Mouse (Mus musculus): ENCODE measurements around the gene Igsf3. TPM values are rescaled to one million over a fixed set of nuclear protein-coding genes. Genes with fewer than 3 reads are reported as not detected.

Gene Igsf3
- polyA plus RNA-seq, 1 experiment from 2014 or later: 24.8 TPM

DNA sequence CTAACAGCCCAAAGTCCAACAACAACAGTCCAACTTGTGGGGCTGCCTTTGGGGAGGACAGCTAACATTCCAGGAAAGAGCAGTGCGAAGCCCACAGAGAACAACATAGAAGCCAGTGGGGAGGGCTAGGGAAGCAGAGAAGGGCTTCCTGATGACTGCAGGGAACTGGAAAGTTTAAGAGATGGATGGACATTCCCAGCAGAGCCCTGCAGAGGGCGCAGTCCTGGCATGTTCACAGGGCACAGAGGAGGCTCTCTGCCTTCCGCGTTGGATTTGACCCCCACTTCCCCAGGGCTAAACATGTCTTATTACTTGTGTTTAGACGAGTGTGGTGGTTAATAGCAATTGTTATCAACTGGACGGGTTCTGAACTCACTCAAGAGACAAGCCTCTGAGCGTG is 111.3 kb downstream of the Igsf3 start:
- H3K36me3 ChIP-seq (ENCODE audit: insufficient read depth, low read length): no peaks in the 10 kb centered on the region
- H3K27ac ChIP-seq (ENCODE audit: low read length): no peak overlapping the region
- WGBS: 79% methylated on average over 7 of the region's 7 CpGs
- H3K4me3 ChIP-seq (ENCODE audit: low read length): no peak overlapping the region
- no peak for ATAC-seq (ENCODE audit: low FRiP score, low TSS enrichment)
- H3K27me3 ChIP-seq (ENCODE audit: insufficient read depth, low read length): no peaks in the 10 kb centered on the region
- no peak overlapping the region for H3K4me2 ChIP-seq (replicated peaks; ENCODE audit: low read depth, low read length)
- H3K9me3 ChIP-seq (ENCODE audit: low read length): no peaks in the 10 kb centered on the region
- no peak overlapping the region for H3K9ac ChIP-seq (replicated peaks; ENCODE audit: low read length)
- no peaks in the 10 kb centered on the region for H3K4me1 ChIP-seq (ENCODE audit: insufficient read depth, low read length)

DNA sequence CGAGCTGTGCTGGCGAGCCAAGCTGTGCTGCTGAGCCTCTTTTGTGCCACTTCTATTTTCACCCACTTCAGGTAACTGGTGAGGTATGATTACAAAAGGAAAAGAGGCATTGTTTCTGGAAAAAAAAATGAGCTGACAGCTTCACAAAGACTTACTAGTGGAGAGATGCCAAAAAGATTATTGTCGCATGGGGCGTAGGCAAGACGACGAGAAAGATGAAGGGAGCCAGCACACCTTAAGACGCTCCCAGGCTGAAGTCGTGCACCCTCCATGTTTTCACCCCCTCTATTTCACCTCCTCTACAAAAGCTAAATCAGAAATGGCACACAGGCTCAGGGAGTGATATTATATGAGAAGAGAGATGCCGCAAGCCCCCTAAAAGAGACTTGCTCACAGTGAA is 113.6 kb downstream of the Igsf3 start:
- Histone ChIP-seq H3K4me3 (ENCODE audit: low read length) (no peak overlapping the region), H3K27ac (ENCODE audit: low read length) (no peak overlapping the region), H3K9ac (replicated peaks; ENCODE audit: low read length) (no peak overlapping the region), H3K9me3 (ENCODE audit: low read length) (no peaks in the 10 kb centered on the region), H3K4me1 (ENCODE audit: insufficient read depth, low read length) (0 out of 2 replicates have a peak, but pooled peaks cover 3% of the 10 kb centered on the region), H3K36me3 (ENCODE audit: insufficient read depth, low read length) (no peaks in the 10 kb centered on the region), H3K27me3 (ENCODE audit: insufficient read depth, low read length) (no peaks in the 10 kb centered on the region), H3K4me2 (replicated peaks; ENCODE audit: low read depth, low read length) (no peak overlapping the region)
- 85% methylated on average over 9 of the region's 9 CpGs for WGBS
- ATAC-seq (ENCODE audit: low FRiP score, low TSS enrichment): no peak

DNA sequence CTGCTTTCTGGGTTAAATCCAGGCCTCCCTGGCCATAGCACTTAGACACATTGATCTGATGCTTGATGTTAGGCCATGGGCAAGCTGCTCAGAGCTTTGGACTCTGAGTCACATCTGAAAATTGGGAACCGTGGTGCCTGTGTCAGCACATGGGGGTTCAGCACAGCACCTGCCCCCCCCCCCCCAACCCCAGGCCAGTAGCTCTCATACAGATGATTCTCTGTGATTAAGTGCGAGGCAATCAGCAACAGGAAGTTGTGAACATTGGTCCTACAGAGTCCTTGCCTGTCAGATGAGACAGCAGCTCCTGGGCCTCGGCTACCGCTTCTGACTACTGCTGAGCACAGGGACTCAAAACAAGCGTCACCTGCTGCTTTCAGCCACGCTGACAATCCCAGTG is 116.0 kb downstream of the Igsf3 start:
- Histone ChIP-seq H3K4me1 (ENCODE audit: insufficient read depth, low read length) (0 out of 2 replicates have a peak, but pooled peaks cover 3% of the 10 kb centered on the region), H3K4me2 (replicated peaks; ENCODE audit: low read depth, low read length) (no peak overlapping the region), H3K27ac (ENCODE audit: low read length) (no peak overlapping the region), H3K4me3 (ENCODE audit: low read length) (no peak overlapping the region), H3K9ac (replicated peaks; ENCODE audit: low read length) (no peak overlapping the region), H3K27me3 (ENCODE audit: insufficient read depth, low read length) (no peaks in the 10 kb centered on the region), H3K36me3 (ENCODE audit: insufficient read depth, low read length) (no peaks in the 10 kb centered on the region), H3K9me3 (ENCODE audit: low read length) (no peaks in the 10 kb centered on the region)
- ATAC-seq (ENCODE audit: low FRiP score, low TSS enrichment): no peak
- WGBS: 81% methylated on average over 6 of the region's 6 CpGs

DNA sequence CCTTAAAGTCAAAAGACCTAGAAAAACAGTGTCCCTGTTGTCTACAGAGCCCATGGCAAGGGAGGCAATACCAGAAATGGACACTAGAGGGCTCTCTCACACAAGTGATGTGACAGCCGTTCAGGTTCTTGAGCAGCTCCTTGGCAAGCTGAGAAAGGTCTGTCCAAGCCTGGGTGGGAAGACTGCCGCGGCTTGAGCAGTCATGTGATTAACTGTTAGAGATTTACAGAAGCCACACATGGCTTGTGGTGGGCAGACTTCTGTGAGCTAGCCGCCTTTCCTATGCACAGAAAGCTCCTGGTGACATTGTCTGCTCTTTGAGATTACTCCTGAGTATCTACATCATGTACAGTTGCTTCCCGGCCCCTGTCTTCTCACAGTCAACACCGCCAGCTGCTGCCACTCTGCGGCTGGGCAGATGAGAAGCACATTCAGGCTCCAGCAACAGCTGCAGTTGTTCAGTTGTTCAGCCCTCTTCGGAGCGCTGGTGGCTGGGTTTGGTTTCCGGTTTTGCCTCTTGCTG is 117.1 kb downstream of the Igsf3 start:
- no peak overlapping the region for H3K27ac ChIP-seq (ENCODE audit: low read length)
- no peaks in the 10 kb centered on the region for H3K36me3 ChIP-seq (ENCODE audit: insufficient read depth, low read length)
- H3K4me2 ChIP-seq (replicated peaks; ENCODE audit: low read depth, low read length): 0 out of 2 replicates have a peak overlapping the region, but pooled peaks have one; percentile 17
- peak; percentile 95 for ATAC-seq (ENCODE audit: low FRiP score, low TSS enrichment)
- H3K9me3 ChIP-seq (ENCODE audit: low read length): no peaks in the 10 kb centered on the region
- no peaks in the 10 kb centered on the region for H3K27me3 ChIP-seq (ENCODE audit: insufficient read depth, low read length)
- 36% methylated on average over 10 of the region's 10 CpGs for WGBS
- 0 out of 2 replicates have a peak, but pooled peaks cover 3% of the 10 kb centered on the region for H3K4me1 ChIP-seq (ENCODE audit: insufficient read depth, low read length)
- H3K4me3 ChIP-seq (ENCODE audit: low read length): no peak overlapping the region
- H3K9ac ChIP-seq (replicated peaks; ENCODE audit: low read length): no peak overlapping the region

DNA sequence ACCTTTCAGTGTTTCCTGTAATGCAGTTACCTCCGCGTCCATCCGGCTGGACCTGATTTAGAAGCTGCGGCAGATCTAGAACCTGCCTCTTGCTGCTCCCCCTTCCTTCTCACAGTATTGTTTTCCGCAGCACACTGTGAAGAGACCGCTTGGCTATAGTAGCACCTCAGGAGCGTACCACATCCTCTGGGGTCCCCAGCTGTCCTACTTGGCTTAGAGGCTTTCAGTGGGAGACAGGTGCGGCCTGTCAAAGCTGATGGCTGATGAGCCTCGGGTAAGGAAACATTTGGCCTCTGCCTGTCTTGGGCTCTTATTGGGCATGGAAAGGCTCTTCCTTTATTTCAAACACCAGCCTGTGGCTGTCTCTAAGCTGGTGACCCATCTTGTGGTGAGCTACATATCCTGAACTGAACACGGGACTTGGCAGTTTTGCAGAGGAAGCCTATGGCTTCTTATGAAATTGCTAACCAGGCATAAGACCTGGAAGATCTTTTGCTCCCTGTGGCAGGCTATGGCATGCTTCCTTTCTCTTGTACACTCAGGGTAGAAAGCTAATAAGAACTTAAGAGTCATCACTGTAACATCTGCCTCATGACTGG is 120.6 kb downstream of the Igsf3 start:
- Histone ChIP-seq H3K9ac (replicated peaks; ENCODE audit: low read length) (no peak overlapping the region), H3K4me2 (replicated peaks; ENCODE audit: low read depth, low read length) (no peak overlapping the region), H3K4me1 (ENCODE audit: insufficient read depth, low read length) (0 out of 2 replicates have a peak, but pooled peaks cover 8% of the 10 kb centered on the region), H3K27ac (ENCODE audit: low read length) (no peak overlapping the region), H3K36me3 (ENCODE audit: insufficient read depth, low read length) (no peaks in the 10 kb centered on the region), H3K4me3 (ENCODE audit: low read length) (no peak overlapping the region), H3K27me3 (ENCODE audit: insufficient read depth, low read length) (no peaks in the 10 kb centered on the region), H3K9me3 (ENCODE audit: low read length) (no peaks in the 10 kb centered on the region)
- WGBS: 83% methylated on average over 10 of the region's 10 CpGs
- ATAC-seq (ENCODE audit: low FRiP score, low TSS enrichment): no peak

DNA sequence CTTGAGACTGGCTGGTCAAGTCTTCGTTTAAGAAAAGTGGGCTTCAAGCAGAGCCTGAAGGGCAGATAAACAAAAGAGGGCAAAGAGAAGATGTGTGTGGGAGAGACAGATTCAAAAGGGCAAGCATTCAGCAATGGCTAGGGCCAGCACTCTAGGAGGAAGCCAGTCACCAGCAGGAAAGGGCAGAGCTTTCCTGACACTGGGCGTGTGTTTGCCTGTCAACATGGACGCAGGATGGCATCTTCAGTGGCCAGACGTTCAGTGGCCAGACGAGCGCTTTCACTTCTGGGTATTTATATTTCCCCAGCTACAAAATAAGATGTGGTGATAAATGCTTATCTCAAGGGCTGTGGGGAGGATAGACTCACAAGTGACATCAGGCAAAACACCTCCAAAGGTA is 123.0 kb downstream of the Igsf3 start:
- Histone ChIP-seq H3K27ac (ENCODE audit: low read length) (no peak overlapping the region), H3K9ac (replicated peaks; ENCODE audit: low read length) (no peak overlapping the region), H3K27me3 (ENCODE audit: insufficient read depth, low read length) (no peaks in the 10 kb centered on the region), H3K9me3 (ENCODE audit: low read length) (no peaks in the 10 kb centered on the region), H3K4me1 (ENCODE audit: insufficient read depth, low read length) (0 out of 2 replicates have a peak, but pooled peaks cover 5% of the 10 kb centered on the region), H3K4me3 (ENCODE audit: low read length) (no peak overlapping the region), H3K36me3 (ENCODE audit: insufficient read depth, low read length) (no peaks in the 10 kb centered on the region), H3K4me2 (replicated peaks; ENCODE audit: low read depth, low read length) (no peak overlapping the region)
- 46% methylated on average over 6 of the region's 6 CpGs for WGBS
- no peak for ATAC-seq (ENCODE audit: low FRiP score, low TSS enrichment)

DNA sequence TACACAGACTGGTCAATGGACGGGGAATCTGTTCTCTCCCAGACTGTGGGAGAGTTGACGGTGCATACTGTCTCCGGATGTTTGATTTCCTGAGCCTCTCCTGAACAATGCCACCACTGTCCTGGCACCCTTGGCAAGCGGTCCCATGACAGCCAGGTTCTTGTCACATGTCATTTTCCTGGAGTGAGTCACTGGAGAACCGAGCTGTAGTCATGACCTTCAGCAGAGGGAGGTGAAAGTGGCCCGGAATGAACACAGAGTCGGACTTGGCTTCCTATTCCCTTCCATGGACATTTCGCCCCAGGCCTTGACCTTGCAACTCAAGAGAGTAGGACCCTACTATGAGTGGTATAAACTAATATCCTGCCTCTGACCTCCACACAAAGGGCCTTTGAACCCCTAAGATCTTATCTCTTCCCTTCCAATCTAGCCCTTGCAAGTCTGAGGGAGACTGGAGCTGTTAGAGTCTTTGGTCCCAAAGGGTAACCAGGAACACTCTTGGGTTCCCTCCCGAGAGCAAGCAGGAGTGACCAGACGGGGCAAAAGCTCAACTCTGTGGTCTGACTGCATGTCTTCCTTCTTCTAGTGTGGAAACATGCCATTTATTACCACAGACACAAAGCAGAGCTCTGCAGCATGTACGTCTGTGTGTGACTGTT is 123.6 kb downstream of the Igsf3 start:
- Histone ChIP-seq H3K9ac (replicated peaks; ENCODE audit: low read length) (no peak overlapping the region), H3K36me3 (ENCODE audit: insufficient read depth, low read length) (no peaks in the 10 kb centered on the region), H3K4me3 (ENCODE audit: low read length) (no peak overlapping the region), H3K9me3 (ENCODE audit: low read length) (no peaks in the 10 kb centered on the region), H3K4me2 (replicated peaks; ENCODE audit: low read depth, low read length) (no peak overlapping the region), H3K4me1 (ENCODE audit: insufficient read depth, low read length) (0 out of 2 replicates have a peak, but pooled peaks cover 5% of the 10 kb centered on the region), H3K27ac (ENCODE audit: low read length) (0 out of 2 replicates have a peak overlapping the region, but pooled peaks have one; percentile 17), H3K27me3 (ENCODE audit: insufficient read depth, low read length) (no peaks in the 10 kb centered on the region)
- no peak for ATAC-seq (ENCODE audit: low FRiP score, low TSS enrichment)
- WGBS: 65% methylated on average over 11 of the region's 11 CpGs

DNA sequence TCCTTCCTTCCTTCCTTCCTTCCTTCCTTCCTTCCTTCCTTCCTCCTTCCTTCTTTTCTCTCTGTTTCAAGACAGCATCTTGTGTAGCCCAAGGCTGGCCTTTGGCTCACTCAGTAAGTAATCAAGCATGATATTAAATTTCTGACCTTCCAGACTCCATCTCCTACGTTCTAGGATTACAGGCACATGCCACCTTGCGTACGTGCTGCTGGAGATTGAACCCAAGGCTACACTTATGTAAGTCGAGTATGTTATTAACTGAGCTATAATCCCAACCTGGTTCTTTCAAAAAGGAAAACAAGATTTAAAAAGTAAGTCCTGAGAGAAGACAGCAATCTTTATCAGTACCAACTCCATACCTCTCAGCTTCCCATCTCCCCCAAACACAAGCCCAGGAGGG is 124.7 kb downstream of the Igsf3 start:
- 44% methylated on average over 4 of the region's 4 CpGs for WGBS

DNA sequence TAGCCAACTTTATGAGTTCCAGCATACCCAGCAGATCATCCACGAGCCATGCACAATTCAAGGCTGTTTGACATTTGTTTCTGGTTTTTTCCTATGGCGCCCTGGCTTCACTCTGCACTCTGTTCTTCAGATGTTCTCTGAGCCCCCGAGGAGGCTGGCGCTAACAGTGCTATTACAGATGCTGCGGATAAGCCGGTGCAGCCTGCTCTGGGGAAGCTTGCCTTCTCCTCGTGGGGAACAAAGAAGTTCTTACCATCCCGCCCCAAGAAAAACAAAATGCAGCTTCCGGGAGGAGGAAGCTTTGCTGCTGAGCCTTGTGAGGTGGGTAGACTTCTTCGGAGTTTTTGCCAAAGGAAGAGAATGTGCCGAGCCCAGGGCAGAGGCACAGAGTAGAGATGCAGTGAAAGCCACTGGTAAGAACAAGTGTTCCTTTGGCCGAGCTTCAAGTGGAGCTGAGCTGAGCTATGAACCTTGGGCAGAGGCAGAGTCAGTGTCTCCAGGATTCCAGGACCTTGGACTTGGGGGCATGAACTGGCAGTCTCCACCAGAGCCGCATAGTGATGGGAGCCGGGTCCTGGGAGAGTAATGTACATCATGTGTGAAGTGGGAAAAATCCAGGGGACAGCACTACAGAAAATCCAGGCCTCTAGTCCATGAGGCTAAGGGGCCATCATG is 125.3 kb downstream of the Igsf3 start:
- ATAC-seq (ENCODE audit: low FRiP score, low TSS enrichment): peak; percentile 33; the same call in 1 of the 2 replicates
- Histone ChIP-seq H3K4me1 (ENCODE audit: insufficient read depth, low read length) (peaks cover 15% of the 10 kb centered on the region), H3K9me3 (ENCODE audit: low read length) (no peaks in the 10 kb centered on the region), H3K4me3 (ENCODE audit: low read length) (no peak overlapping the region), H3K27me3 (ENCODE audit: insufficient read depth, low read length) (no peaks in the 10 kb centered on the region), H3K4me2 (replicated peaks; ENCODE audit: low read depth, low read length) (no peak overlapping the region), H3K9ac (replicated peaks; ENCODE audit: low read length) (no peak overlapping the region), H3K36me3 (ENCODE audit: insufficient read depth, low read length) (no peaks in the 10 kb centered on the region), H3K27ac (ENCODE audit: low read length) (peak overlapping the region; percentile 51)
- 38% methylated on average over 14 of the region's 14 CpGs for WGBS

More for the DNA sequence above, 124.7 kb downstream of the Igsf3 start:
- H3K27me3 ChIP-seq (ENCODE audit: insufficient read depth, low read length): no peaks in the 10 kb centered on the region
- no peak overlapping the region for H3K9ac ChIP-seq (replicated peaks; ENCODE audit: low read length)
- H3K9me3 ChIP-seq (ENCODE audit: low read length): no peaks in the 10 kb centered on the region
- H3K27ac ChIP-seq (ENCODE audit: low read length): peak overlapping the region; percentile 51
- H3K36me3 ChIP-seq (ENCODE audit: insufficient read depth, low read length): no peaks in the 10 kb centered on the region
- peaks cover 10% of the 10 kb centered on the region for H3K4me1 ChIP-seq (ENCODE audit: insufficient read depth, low read length)
- no peak overlapping the region for H3K4me3 ChIP-seq (ENCODE audit: low read length)
- ATAC-seq (ENCODE audit: low FRiP score, low TSS enrichment): no peak
- no peak overlapping the region for H3K4me2 ChIP-seq (replicated peaks; ENCODE audit: low read depth, low read length)

Measured in kidney, embryonic 16.5 days (tissue).